Mouse (Mus musculus) heart, adult 11 months (tissue): ENCODE results near the gene Wdr75.

ENCODE experiments used
- DNase-seq: peaks from one replicate; pipeline ENCODE4 v3.0.0; 2022

The Wdr75 gene

GRCm38 (mm10) chr1:45838271-45838670 lies 43.3 kb downstream of the Wdr75 start:
- no peak for DNase-seq

GRCm38 (mm10) chr1:45845466-45845865 lies 50.5 kb downstream of the Wdr75 start:
- DNase-seq: no peak

- no peak for DNase-seq
These were observed 63.1 kb downstream of the Wdr75 start for GRCm38 (mm10) chr1:45858038-45858437.

- DNase-seq: peak; percentile 88
These were observed 65.4 kb downstream of the Wdr75 start for GRCm38 (mm10) chr1:45860349-45860748.

GRCm38 (mm10) chr1:45861162-45861561 lies 66.2 kb downstream of the Wdr75 start:
- DNase-seq: no peak

- no peak for DNase-seq
These were observed 68.7 kb downstream of the Wdr75 start for GRCm38 (mm10) chr1:45863641-45864040.

- DNase-seq: peak; percentile 97
These were observed 69.6 kb downstream of the Wdr75 start for GRCm38 (mm10) chr1:45864564-45865014.

- no peak for DNase-seq
These were observed 70.3 kb downstream of the Wdr75 start for GRCm38 (mm10) chr1:45865316-45865715.

- DNase-seq: no peak
These were observed 70.8 kb downstream of the Wdr75 start for GRCm38 (mm10) chr1:45865727-45866126.

- no peak for DNase-seq
These were observed 71.5 kb downstream of the Wdr75 start for GRCm38 (mm10) chr1:45866288-45867018.

GRCm38 (mm10) chr1:45868050-45868449 lies 73.1 kb downstream of the Wdr75 start:
- DNase-seq: no peak

- DNase-seq: no peak
These were observed 73.6 kb downstream of the Wdr75 start for GRCm38 (mm10) chr1:45868479-45869137.
